Mouse (Mus musculus): ENCODE data around the gene Gramd4. TPM values are rescaled to one million over a fixed set of nuclear protein-coding genes. Genes with fewer than 3 reads are reported as not detected.

The Gramd4 gene
- total and polyA plus RNA-seq, 3 experiments: 0.17 to 0.66 (median 0.56) TPM

DNA sequence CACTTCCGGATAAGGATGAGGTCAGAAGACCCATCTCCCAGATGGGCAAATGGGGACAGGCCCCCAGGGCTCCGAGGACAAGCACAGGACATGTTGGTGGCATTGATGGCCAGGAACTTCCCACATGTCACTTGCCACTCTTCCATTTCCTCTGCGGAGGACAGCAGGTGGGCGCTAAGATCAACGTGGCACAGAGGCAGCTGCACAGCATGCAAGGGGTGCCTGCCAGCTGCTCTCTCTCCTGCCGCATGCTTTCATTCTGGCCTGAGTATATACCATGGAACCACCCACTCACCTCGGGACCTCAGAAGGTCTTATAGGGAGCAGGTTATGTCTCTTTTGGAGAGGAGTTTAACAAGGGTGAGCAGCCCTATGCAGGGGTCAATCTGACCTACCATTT lies 87.1 kb downstream of the Gramd4 start:
- H3K79me2 ChIP-seq (replicated peaks; ENCODE audit: control insufficient read depth, extremely low read depth, insufficient read depth, poor library complexity, severe bottlenecking): no peaks in the 10 kb centered on the region
- peaks cover 31 to 43% of the 10 kb centered on the region in 2 experiments for H3K36me3 ChIP-seq (replicated peaks in 1 of 2; ENCODE audit: control insufficient read depth in 1 of 2, insufficient read depth in 1 of 2, low read length in 1 of 2)
- peaks cover 3% of the 10 kb centered on the region for H3K27me3 ChIP-seq (replicated peaks)
- H3K4me3 ChIP-seq (replicated peaks in 1 of 3; ENCODE audit: low read depth in 2 of 3, low read length in 2 of 3, poor library complexity in 1 of 3): no peak overlapping the region
- no peaks in the 10 kb centered on the region for H3K4me1 ChIP-seq (ENCODE audit: control insufficient read depth in 1 of 2, insufficient read depth in 2 of 2)
- TF ChIP-seq BHLHE40 (IDR thresholded peaks at IDR 0.05; ENCODE audit: low read depth, low read length): no peak
- no peak overlapping the region for H3K4me2 ChIP-seq (ENCODE audit: insufficient read depth, low read depth, poor library complexity, severe bottlenecking)
- no peaks in the 10 kb centered on the region for H3K9me3 ChIP-seq (replicated peaks; ENCODE audit: low read length)
- dilution Hi-C loops (cut with MboI; ENCODE audit: extremely low pct_ligation_motif_present, extremely low pct_unique_long_range_greater_than_20kb, low sequenced_read_pairs) (no loop called here), in situ Hi-C loops (cut with MboI; ENCODE audit: low pct_ligation_motif_present, low pct_unique_long_range_greater_than_20kb, low sequenced_read_pairs) (no loop called here)
- no peak overlapping the region for H3K27ac ChIP-seq (ENCODE audit: insufficient read depth, low read depth)
- no peak overlapping the region for H3K9ac ChIP-seq (ENCODE audit: insufficient read depth, low read depth)
- DNase-seq (ENCODE audit: extremely low read depth): no peak

DNA sequence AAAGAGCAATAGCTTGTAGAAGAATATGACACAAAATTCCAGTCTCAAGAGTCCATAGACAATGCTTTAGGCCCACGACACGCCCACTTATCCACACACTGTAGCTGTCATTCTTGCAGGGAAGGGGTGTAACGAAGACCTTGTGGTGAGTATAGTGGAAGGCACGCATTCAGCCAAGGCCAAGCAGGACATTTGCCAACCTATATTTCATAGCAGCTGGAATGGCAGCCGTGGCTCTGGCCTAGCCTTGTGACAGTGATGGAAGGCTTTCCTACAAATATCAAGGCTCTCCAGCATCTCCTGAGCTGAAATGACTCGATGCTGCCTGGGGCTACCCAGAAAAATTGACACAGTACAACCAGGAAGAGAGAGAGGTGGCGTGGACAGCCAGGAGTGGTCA lies 87.6 kb downstream of the Gramd4 start:
- dilution Hi-C loops (cut with MboI; ENCODE audit: extremely low pct_ligation_motif_present, extremely low pct_unique_long_range_greater_than_20kb, low sequenced_read_pairs): no loop called here
- TF ChIP-seq TCF12 (IDR thresholded peaks at IDR 0.05; ENCODE audit: low read depth, low read length) (no peak), PAX5 (IDR thresholded peaks at IDR 0.05; ENCODE audit: low read length) (no peak), NRF1 (IDR thresholded peaks at IDR 0.05; ENCODE audit: low read depth, low read length) (no peak), GABPA (IDR thresholded peaks at IDR 0.05; ENCODE audit: insufficient replicate concordance, low read depth, low read length) (no peak), JUND (conservative IDR thresholded peaks at IDR 0.05; ENCODE audit: low read depth, low read length) (no peak), E2F4 (IDR thresholded peaks at IDR 0.05; ENCODE audit: insufficient replicate concordance, low read depth, low read length) (no peak), BHLHE40 (IDR thresholded peaks at IDR 0.05; ENCODE audit: low read depth, low read length) (no peak), MAFK (IDR thresholded peaks at IDR 0.05; ENCODE audit: insufficient replicate concordance, low read length) (no peak), IRF4 (IDR thresholded peaks at IDR 0.05; ENCODE audit: low read depth, low read length) (no peak), ELF1 (IDR thresholded peaks at IDR 0.05; ENCODE audit: low read depth, low read length) (no peak), CTCF (conservative IDR thresholded peaks at IDR 0.05 in 1 of 2, IDR thresholded peaks at IDR 0.05 in 1 of 2; ENCODE audit: low read depth in 2 of 2, low read length in 2 of 2) (no peak), MYC (IDR thresholded peaks at IDR 0.05; ENCODE audit: low read depth, low read length) (no peak), USF1 (IDR thresholded peaks at IDR 0.05; ENCODE audit: low read depth, low read length) (no peak), ZC3H11A (IDR thresholded peaks at IDR 0.05; ENCODE audit: low read depth, low read length) (no peak), SIN3A (IDR thresholded peaks at IDR 0.05; ENCODE audit: low read length) (no peak), ZMIZ1 (IDR thresholded peaks at IDR 0.05; ENCODE audit: low read depth, low read length) (no peak)
- DNase-seq (ENCODE audit: extremely low read depth): no peak
- H3K79me2 ChIP-seq (replicated peaks; ENCODE audit: control insufficient read depth, extremely low read depth, insufficient read depth, poor library complexity, severe bottlenecking): no peaks in the 10 kb centered on the region
- no peaks in the 10 kb centered on the region for H3K4me1 ChIP-seq (ENCODE audit: control insufficient read depth in 1 of 2, insufficient read depth in 2 of 2)
- H3K36me3 ChIP-seq (replicated peaks in 1 of 2; ENCODE audit: control insufficient read depth in 1 of 2, insufficient read depth in 1 of 2, low read length in 1 of 2): peaks cover 31 to 43% of the 10 kb centered on the region in 2 experiments
- in situ Hi-C loops (cut with MboI; ENCODE audit: low pct_ligation_motif_present, low pct_unique_long_range_greater_than_20kb, low sequenced_read_pairs): no loop called here
- no peak overlapping the region for H3K4me3 ChIP-seq (replicated peaks in 1 of 3; ENCODE audit: low read depth in 2 of 3, low read length in 2 of 3, poor library complexity in 1 of 3)
- H3K27me3 ChIP-seq (replicated peaks): peaks cover 3% of the 10 kb centered on the region
- no peak overlapping the region for H3K4me2 ChIP-seq (ENCODE audit: insufficient read depth, low read depth, poor library complexity, severe bottlenecking)
- no peak overlapping the region for H3K27ac ChIP-seq (ENCODE audit: insufficient read depth, low read depth)
- no peak overlapping the region for H3K9ac ChIP-seq (ENCODE audit: insufficient read depth, low read depth)
- H3K9me3 ChIP-seq (replicated peaks; ENCODE audit: low read length): no peaks in the 10 kb centered on the region
